Mouse (Mus musculus) neural tube, embryonic 10.5 days (tissue): ENCODE results near the gene Zfp961.
A peak's percentile ranks its signal among the peaks of the same experiment; 100 is the strongest.
"Not testable (repeated sequence)": the region's sequence is repeated elsewhere in the genome, so short reads cannot be mapped to it uniquely, and the experiment has no call there.

Experiments
- DNase-seq: peaks from one replicate; pipeline ENCODE4 v3.0.0-alpha.2; 2017; ENCODE audit warnings: low spot score; ENCODE audit errors: extremely low spot score

Gene Zfp961

DNA sequence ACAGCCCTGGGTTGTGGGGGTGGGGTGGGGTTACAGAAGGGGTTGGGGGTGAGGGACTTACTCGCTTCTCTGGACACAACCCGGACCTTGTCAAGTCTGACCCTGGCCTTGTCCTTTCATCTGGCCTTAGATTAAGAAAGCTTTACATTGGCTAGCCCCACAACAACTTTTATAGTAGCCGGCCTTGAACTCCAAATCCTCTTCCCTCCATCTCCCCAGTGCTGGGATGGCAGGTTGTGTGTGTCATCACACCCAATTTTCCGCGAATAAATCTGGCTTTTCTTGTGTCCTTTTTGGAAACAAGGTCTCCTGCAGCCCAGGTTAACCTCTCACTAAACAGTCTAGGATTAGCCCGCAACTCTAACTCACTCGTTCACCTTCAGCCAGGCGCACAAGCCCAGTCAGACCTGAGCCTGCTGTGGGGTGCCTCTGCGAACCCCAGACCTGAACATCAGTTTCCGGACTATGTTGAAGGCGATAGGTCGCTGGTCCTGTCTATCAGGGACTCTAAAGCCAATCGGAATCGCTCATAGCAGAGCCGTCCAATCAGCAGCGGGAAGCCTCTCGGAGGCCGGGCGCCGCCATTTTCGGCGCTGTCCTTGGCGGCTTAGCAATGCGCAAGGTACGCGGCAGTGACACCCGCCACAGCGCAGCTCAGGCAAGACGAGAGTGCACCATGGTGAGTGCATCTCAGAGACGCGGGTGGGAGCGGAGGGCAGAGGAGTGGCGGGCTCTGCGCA is at the start of gene Zfp961:
Gene Zfp961, plus strand, starts transcription at position 557 of the 740 bp plus-strand sequence.
- peak; percentile 95 for DNase-seq

DNA sequence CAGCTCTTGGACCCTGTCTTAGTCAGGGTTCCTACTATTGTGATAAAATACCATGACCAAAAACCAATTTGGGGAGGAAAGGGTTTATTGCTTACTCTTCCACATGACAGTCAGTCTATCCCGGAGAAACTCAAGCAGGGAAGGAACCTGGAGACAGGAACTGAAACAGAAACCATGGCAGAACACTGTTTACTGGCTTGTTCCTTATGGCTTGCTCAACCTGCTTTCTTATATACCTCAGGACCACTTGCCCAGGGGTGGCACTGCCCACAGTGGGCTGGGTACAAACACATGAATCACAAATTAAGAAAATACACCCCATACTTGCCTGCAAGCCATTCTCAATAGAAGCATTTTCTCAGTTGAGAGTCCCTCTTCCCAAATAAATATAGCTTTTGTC is 47.8 kb upstream of the Zfp961 start:
- not testable (repeated sequence) for DNase-seq

DNA sequence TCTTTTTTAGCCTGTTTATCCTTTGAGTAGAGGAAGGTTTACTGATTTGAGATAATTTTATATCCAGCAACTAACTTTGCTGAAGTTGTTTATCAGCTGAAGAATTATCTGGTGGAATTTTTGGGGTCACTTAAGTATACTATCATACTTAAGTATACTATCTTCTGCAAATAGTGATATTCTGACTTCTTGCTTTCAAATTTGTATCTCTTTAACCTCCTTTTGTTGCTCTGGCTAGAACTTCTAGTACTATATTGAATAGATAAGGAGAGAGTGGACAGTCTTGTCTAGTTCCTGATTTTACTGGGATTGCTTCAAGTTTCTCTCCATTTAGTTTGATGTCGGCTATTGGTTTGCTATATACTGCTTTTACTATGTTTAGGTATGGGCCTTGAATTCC is 44.0 kb upstream of the Zfp961 start:
- DNase-seq = no peak

DNA sequence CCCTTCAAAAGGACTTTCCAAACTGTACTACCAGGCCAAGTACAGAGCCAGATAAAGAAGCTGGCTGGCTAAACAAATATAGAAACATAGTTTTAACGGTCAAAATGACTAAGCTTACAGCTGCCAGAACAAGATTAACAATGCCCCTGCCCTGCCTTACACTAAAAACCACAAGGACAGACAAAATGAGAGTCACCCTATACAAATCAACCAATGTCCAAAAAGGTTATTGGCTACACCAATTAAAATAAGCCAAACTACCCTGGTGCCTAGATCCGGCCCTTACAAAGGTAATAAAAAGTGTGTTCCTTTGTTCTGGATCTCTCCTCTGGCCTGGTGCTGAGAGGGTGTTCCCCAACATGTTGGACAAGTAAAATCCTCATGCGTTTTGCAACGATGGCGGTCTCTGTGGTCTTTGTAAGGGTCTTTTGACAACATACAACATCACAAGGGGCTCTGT is 43.0 kb upstream of the Zfp961 start:
- no peak for DNase-seq

DNA sequence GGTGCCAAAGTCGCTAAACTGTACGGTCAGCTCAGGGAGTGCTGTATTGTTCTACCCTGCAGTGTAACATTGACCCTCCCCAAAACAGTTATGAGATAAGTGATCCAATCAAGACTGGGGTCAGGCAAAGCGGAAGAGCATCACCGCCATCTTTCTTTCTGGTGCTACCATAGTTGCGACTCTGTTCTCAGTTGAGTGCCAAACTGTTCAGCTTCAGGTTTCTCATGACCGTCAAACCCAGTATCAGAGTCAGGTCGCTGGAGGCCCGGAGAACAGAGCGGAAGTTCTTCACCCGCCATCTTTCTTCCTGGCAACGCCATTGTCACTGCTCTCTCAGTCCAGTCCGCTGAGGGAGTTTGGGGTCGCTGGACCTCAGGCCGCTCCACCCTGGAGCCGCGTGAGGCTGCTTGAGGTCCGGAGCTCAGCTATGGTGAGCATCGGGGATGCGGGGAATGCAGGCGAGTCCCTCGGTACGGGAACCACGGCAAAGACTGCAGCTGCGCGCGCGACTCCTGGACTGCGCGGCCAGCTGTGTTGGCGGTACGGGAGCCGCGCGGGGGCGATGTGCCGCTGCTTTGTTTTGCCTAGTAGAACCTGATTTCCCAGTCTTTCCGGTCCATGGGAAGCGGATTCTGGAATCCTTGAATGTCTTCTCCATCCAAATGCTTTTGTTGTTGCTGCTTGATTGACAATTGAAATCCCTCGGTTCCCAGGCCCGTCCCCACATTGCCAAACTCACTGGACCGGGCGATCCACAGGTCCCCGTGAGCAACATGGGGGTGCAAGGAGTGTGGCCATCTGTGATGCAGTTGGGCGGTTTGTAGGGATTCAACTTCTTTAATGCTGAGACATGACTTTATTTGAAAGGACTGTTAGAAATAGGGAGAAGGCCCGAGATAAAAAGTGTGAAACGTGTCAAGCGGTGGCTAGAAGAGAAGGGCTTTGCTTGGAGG is 42.3 kb upstream of the Zfp961 start, which contains the start of the genes Zfp882 and Zfp617:
Gene Zfp882, plus strand, starts transcription at position 300 of the 953 bp plus-strand sequence.
Gene Zfp617, plus strand, starts transcription at position 327 of the 953 bp plus-strand sequence.
- DNase-seq = peak; percentile 91

DNA sequence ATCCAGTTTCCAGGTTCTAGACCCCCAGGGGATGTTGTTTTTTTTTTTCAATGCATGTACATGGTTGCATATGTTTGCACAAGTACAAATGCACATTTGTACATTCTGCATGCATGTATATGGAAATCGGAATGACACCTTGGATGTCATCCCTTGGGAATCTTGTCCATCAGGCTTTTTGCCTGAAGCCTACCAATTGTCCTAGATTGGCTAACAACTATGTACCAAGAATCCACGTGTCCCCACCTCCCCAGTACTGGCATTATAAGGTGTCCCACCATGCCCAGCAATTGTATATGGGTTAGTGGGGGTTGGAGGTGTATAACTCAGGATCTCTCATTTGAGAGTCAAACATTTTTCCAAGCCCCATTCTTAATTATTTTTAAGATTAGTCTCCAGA is 38.6 kb upstream of the Zfp961 start:
- no peak for DNase-seq

DNA sequence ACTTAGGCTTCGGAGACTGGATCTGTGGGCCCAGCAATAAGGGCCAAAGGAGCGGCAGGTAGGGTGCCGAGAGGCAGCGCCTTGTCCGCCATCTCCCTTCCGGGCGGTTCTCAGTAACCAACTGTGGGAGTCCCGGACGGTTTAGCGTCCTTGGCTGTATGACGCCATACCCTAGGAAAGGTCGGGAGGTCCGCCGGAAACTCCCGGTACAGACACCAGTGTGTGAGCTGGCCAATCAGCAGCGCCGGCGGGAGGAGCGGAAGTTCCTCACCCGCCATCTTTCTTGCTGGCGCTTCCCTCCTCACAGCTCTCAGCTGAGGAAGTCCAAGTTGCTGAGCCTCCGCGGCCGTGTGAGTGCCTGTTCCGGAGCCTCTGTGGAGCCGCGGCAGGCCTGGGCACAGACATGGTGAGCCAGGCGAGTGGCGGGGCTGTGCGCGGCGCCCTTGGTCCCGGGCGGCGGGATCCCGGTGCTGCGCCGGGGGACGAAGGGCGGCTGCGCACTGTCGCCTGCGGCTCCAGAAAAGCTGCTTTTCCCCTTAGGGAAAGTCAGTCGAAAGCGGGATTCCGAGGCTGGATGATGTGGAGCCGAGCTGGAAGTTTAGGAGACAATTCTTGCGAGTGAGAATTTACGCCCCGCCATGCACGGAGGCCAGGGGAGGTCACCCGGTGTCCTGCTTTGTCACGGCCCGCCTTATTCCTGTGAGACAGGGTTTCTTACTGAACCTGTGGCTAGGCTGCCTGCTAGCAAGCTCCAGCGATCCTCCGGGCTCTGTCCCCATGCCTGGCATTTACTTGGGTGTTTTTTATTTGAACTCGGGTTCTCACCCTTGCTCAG is 28.1 kb upstream of the Zfp961 start:
- peak; percentile 92 for DNase-seq

DNA sequence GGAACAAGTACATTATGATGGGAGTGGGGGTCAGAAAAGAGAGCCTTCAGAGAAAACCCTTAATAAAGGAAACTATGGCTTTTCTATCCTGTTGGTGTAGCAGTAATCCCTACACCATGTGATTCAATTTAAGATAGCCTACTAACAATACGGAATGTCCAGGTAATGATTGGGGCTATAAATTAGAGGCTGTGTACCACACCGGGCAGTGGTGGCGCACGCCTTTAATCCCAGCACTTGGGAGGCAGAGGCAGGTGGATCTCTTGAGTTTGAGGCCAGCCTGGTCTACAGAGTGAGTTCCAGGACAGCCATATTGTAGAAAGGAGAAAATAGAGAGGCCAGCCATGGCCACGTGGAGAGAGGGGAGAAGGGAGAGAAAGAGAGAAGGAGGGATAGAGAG is 25.0 kb upstream of the Zfp961 start:
- no peak for DNase-seq

DNA sequence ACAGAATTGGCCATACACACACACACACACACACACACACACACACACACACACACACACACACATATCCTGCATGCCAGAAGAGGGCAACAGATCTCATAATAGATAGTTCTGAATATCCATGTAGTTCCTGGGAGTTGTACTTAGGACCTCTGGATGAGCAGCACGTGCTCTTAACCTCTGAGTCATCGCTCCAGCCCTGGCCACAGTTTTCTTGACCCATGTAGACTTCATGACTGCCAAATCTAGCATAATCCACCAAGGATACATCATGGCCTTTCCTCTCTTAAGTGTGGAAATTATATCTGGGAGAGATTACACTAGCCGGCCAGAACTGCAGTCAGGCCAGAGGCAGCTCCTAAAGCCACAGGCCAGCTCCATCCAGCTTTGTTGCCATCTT is 24.3 kb upstream of the Zfp961 start:
- no peak for DNase-seq

DNA sequence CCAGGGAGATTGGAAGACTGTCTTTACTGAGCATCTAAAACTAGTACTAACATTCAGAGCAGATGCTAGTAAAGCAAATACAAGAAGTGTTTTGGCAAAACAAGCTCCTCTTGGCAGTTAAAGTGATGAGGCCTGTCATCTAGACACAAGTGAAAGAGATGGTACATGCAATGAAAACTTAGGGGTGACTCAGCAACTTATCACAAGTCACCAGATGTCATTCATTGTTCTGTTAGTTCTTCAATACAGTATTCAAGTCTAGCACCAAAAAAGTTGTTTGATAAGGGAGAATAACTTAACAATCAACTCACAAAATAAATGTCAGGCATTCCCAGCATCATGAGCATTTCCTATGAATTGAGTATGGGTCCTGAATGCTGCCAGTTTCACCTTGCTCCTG is 23.1 kb upstream of the Zfp961 start:
- DNase-seq = no peak

DNA sequence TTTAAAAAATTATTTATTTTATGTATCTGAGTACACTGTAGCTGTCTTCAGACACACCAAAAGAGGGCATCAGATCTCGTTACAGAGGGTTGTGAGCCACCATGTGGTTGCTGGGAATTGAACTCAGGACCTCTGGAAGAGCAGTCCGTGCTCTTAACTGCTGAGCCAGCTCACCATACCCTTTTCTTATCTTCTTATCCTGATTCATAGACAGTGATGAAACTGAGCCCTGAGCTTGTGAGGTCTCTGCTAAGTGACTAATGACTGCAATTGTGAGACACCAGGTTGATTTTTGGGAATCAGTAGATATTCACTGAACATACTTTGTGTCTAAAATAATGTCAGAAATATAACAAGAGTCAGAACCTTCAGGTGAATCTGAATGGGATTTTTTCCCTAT is 12.8 kb upstream of the Zfp961 start:
- not testable (repeated sequence) for DNase-seq

DNA sequence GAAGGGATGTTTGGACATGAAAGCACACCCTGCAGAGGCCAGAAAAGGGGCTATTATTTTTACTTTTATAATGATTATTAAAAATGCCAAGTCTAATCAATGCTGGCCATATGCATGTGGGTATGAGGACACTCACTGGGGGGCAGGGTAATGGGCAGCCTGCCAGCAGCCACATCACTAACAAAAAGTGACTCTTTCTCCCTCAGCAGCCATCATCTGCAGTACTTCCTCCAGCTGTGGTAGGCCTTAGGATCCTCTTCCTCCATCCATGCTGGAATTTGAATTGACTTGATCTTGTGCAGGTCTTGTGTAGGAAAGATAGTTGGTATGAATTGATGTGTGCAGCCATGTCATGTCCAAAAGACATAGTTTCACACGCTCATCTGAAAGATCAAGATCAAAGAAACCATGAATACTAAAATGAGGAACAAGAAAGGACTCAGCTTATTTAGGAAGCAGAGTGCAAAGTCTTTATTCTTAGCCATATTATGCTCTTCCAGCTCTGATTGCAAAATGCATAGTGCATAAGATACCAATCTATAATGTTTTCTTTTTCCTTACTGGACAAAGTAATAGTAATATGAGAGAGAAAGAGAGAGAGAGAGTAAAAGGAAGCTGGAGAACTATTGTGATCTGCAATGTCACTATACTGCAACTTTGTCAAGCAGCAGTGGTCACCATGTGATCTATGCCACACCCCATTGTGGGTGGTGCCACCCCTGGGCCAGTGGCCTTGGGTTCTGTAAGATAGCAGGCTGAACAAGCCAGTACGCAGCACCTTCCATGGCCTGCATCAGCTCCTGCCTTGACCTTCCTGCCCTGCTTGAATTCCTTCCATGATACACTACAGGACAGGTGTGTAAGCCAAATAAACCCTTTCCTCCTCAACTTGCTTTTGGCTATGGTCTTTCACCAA is 10.3 kb upstream of the Zfp961 start:
- no peak for DNase-seq

DNA sequence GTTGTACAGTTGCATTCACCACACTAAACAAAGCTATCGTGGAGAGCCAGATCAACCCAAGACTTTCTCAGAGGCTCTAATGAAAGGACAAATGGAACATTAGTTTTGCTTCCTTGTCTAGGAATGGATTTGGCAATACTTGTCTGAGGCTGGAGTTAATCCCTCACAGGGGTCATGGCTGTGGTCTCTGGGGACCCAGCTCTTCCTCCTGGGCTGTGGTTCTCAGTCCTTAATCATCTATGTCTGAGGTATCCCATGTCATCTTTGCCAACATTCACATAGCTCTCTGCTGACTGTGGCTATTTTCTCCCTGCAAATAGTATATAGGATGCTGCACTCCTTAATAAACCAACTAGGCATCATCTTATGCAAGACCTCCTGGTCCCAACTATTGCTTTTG is 9.1 kb upstream of the Zfp961 start:
- DNase-seq = no peak

DNA sequence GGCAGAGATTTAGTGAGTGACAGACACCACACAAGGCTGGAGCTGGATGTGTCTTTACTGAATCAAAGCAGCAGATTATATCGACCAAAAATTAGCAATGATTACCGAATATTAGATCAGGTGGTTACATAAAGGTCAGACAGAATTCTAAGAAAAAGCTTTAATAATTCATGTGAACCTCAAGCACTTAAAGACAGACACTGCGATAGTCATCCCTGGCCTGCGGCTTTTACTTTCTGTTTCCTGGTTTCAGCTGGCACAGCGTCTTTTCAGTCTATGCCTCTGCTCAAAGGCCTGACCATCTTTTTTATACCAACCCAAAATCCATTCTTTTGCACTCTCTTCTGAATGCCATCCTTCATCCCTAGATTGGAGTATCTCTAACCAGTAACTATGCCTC is 2.2 kb upstream of the Zfp961 start:
- no peak for DNase-seq

DNA sequence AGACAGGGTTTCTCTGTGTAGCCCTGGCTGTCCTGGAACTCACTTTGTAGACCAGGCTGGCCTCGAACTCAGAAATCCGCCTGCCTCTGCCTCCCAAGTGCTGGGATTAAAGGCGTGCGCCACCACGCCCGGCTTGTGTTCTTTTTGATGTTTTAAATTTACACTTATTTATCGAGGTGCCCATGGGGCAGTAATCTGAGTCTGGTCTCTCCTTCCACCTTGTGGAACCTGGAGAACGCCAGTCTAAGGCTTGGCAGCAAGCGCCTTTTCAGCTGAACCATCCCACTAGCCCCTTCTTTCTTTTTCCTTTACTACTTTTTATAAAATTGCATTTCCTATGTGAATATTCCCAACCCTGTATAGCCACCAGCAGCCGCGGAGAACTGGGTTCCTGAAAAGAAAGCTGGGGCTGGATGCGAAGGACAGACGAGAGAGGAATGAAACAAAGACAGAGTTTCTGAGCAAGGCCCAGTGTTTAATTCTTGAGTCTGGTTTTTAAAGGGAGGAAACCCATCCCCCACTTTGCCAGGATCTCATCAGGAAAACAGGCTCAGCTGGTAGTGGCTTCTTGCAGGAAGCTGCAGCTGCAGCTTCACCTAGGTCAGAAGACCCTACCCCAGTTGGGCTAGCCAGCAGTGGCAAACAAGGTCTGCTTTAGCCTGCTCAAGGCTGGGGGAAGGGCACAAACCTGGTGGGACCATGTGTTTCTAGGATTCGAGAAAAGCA is 761 bp downstream of the Zfp961 start:
- peak; percentile 31 for DNase-seq

DNA sequence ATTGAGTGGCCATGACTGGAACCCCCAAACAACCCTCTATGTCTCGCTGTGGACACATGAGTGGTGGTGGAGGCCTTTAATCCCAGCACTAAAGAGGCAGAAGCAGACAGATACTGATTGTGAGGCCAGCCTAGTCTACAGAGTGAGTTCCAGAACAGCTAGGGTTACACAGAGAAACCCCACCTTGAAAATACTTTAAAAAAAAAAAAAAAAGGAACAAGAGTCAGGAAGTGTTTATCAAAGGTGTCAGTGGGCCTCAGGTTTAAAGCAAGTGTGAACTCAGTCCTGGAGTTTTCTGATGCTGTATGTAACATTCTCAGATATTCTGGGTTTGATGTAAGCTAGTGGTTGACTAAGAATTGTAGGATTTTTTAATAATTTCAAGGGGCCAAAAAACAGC is 1.7 kb downstream of the Zfp961 start:
- no peak for DNase-seq

DNA sequence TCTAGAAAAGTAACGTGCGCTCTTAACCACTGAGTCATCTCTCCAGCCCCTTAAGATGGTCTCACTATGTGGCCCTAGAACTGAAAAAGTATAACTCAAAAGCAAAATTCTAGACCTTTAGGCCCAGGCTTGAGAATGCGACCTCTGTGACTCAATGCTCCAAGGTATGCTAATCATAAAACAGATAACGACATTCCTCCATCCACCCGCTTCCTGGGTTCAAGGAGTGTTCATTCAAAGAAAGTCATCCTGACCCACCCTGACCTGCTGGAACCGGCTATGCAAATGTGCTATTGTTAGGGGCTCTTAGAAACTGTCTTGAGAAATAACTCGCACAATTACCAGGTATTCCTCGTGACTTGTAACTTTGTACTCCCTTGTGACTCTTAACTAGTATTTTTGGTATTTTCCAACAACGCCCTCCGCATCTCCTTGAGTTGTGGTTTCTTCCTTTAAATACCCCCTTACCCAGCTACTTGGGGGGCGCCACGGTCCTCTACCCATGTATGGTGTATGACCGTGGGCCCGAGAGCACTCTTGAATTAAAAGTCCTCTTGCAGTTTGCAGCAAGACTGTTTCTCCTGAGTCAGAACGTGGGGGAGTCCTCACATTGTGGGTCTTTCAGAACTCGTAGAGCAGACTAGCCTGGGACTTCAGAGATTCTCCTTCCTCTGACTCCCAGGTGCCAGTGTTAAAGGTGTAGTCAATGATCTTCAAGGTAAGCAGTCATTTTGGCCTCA is 2.3 kb downstream of the Zfp961 start:
- DNase-seq = peak; percentile 8

DNA sequence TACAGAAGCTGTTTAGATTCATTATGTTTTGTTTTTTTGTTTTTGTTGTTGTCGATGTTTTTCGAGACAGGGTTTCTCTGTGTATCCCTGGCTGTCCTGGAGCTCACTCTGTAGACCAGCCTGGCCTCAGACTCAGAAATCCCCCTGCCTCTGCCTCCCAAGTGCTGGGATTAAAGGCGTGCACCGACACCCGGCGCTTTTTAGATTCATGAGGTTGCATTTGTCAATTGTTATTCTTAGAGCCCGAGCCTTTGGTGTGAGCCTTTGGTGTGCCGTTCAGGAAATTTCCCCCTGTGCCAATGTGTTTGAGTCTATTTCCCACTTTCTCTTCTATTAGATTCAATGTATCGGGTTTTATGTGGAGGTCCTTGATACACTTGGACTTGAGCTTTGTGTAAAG is 3.8 kb downstream of the Zfp961 start:
- DNase-seq = no peak

DNA sequence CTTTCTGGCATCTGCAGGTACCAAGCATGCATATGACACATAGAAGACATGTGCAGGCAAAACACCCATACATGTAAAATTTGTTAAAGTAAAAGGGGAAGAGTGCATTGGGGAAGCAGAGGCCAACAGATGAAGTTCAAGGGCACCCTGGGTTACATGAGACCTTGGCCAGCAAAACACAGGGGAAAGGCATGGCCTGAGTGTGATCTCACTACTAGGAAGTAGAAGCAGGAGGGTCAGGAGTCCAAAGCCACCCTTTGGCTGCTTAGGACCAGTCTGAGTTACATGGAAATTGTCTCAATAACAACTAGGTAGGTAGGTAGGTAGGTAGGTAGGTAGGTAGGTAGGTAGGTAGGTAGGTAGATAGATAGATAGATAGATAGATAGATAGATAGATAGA is 9.6 kb downstream of the Zfp961 start:
- DNase-seq = no peak
